Mouse (Mus musculus) cerebellum, adult 2 months (tissue): ENCODE results near the gene Fbxo10. TPM values are rescaled to one million over a fixed set of nuclear protein-coding genes. Genes with fewer than 3 reads are reported as not detected.
A peak's percentile ranks its signal among the peaks of the same experiment; 100 is the strongest.
"Not testable (repeated sequence)": the region's sequence is repeated elsewhere in the genome, so short reads cannot be mapped to it uniquely, and the experiment has no call there.

Experiments used
- DNase-seq, 2 experiments: peaks; one replicate each; pipeline ENCODE4 v3.0.0; 2021
- H3K27ac ChIP-seq: fragments of 200-500 bp; 2 replicates; pipeline ENCODE4 v1.5.1; 2012; ENCODE audit warnings: low read length, control low read depth, inconsistent platforms; ENCODE audit not compliant: insufficient read depth
- H3K27me3 ChIP-seq: fragments of 200-500 bp; 2 replicates; pipeline ENCODE4 v1.6.1; 2012; ENCODE audit warnings: inconsistent platforms, mild to moderate bottlenecking, low read length, moderate library complexity; ENCODE audit not compliant: control insufficient read depth, insufficient read depth
- H3K4me1 ChIP-seq: fragments of 200-500 bp; 2 replicates; pipeline ENCODE4 v1.6.1; 2011; ENCODE audit warnings: low read length; ENCODE audit not compliant: control insufficient read depth, insufficient read depth
- H3K4me3 ChIP-seq: fragments of 200-500 bp; replicated peaks from 2 replicates; pipeline ENCODE3; 2011; ENCODE audit warnings: mild to moderate bottlenecking, low read depth, low read length, control low read depth; ENCODE audit not compliant: insufficient read depth
- CTCF ChIP-seq: fragments of 200-500 bp; IDR thresholded peaks from 2 replicates; pipeline ENCODE4 v1.5.1; 2011; ENCODE audit warnings: low read depth, mild to moderate bottlenecking, control low read depth, low read length, moderate library complexity, borderline replicate concordance; ENCODE audit not compliant: insufficient read depth
- POLR2A ChIP-seq: fragments of 200-500 bp; IDR thresholded peaks from 2 replicates; pipeline ENCODE4 v1.6.1; 2011; ENCODE audit warnings: low read length, control low read depth, borderline replicate concordance; ENCODE audit not compliant: insufficient read depth
- WGBS: fragments of 180-500 bp; shearing (Covaris S2); methylation state at CpG from one replicate; pipeline ENCODE4 v1.1.7; 2018; 5-methylcytosine and 5-hydroxymethylcytosine counted together
- polyA plus RNA-seq: library from polyadenylated mRNA; depleted of rRNA; stranded (reverse); fragments of >200 nt; gene quantifications from 2 replicates; pipeline ENCODE4 v1.2.3, GENCODE M21; 2012

Gene Fbxo10
- polyA plus RNA-seq, 1 experiment, result 18.6 TPM

DNA sequence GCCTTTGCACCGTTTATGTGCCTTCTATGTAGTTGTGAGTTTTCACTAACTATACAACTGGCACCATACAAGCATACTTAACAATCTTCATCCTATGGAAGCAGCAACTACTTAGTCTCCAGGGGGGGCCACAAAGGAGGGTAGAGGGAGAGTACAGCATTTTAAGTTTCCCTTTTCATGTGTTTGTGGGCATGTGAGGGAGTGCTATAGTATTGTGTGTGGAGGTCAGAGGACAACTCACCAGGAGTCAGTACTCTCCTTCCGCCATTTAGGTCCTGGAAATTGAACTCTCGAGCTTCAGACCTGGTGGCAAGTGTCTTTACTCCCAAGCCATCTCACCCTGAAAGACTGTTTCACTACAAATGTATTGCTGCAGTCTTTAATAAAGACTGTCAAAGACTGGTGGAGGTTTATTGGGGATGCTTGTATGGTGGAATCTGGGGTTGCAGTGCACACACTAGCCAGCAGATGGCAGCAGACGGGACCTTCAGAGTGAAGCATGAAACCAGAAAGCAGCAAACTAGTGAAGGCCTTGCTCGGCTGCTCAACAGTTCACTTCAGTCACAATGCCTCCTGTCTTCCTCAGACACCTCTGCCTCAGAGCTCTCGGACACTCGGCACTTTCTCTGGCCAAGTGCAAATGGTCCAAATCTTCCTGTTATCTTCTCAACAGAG, 12.9 kb upstream of the Fbxo10 start:
- WGBS, result 25% methylated on average over 7 of the region's 7 CpGs
- H3K27ac ChIP-seq, result no peak overlapping the region
- H3K4me1 ChIP-seq, result no peaks in the 10 kb centered on the region
- peak; percentile 47 to 68 for DNase-seq
- no peak overlapping the region for H3K4me3 ChIP-seq
- no peak for TF ChIP-seq POLR2A
- peak; percentile 92 for TF ChIP-seq CTCF
- H3K27me3 ChIP-seq, result no peaks in the 10 kb centered on the region; the same call in 1 of the 2 replicates

DNA sequence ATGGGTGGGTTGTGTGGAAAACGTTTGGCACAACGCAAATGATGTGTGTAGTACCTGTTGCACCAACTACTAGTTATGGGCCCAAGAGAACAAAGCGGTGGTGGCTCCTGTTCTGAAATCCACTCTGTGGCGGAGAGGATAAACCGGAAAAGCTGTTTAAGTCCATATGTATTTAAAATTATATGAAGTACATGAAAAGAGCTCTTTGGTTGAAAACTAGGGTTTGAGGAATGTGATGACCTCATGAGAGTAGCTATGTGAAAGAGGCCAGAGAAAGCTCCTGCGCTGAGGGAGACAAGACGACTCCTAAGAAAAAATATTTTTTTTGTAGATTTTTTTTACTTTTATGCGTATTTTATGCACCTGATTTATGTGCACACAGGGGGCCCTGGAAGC, 489 bp upstream of the Fbxo10 start:
- H3K4me1 ChIP-seq, result 0 out of 2 replicates have a peak, but pooled peaks cover 3% of the 10 kb centered on the region
- DNase-seq, result no peak
- TF ChIP-seq POLR2A, result no peak
- TF ChIP-seq CTCF, result no peak
- no peak overlapping the region for H3K27ac ChIP-seq
- WGBS, result 37% methylated on average over 8 of the region's 8 CpGs
- H3K4me3 ChIP-seq, result peak overlapping the region; percentile 67
- no peaks in the 10 kb centered on the region for H3K27me3 ChIP-seq

DNA sequence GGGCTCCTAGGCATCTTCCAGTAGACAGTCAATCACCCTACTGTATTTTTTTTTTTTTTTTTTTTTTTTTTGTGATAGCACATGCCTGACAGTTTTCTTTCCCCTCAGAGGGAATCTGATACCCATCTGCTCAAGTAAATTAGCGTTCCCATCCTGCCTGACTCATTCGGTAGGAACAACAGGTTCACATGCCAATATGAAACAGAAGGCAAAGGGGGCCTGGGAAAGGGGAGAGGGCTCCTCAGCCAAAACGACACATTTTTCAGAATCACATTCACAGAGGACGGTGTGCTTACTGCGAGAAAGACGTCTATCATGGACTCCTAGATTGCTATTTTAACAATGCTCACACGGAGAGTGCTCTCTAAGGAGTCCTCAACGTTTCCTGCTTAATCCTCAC, 917 bp downstream of the Fbxo10 start:
- H3K4me3 ChIP-seq, result peak overlapping the region; percentile 67
- TF ChIP-seq CTCF, result no peak
- no peak for TF ChIP-seq POLR2A
- no peaks in the 10 kb centered on the region for H3K27me3 ChIP-seq
- peak; percentile 22 to 23 for DNase-seq
- no peak overlapping the region for H3K27ac ChIP-seq
- whole genome bisulfite sequencing, result 2% methylated on average over 8 of the region's 8 CpGs
- H3K4me1 ChIP-seq, result 0 out of 2 replicates have a peak, but pooled peaks cover 3% of the 10 kb centered on the region

DNA sequence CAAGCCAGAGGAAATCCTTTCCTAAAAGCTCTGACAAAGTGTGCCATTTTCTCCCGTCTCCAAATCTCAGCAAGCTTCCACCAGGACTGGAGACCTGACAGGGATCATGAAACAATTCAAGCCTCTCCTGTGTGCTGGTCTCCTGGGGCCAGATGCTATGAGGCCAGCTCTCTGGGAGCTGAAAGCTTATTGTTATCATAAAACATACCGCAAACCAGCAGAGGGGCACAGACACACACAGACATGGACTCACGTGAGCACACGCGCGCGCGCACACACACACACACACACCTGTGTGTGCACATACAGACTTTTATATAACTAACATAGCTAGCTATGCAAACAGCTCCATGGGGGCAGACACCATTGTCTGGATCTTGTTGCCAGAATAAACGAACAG, 1.5 kb downstream of the Fbxo10 start:
- WGBS, result 60% methylated on average over 9 of the region's 9 CpGs
- DNase-seq, result no peak

DNA sequence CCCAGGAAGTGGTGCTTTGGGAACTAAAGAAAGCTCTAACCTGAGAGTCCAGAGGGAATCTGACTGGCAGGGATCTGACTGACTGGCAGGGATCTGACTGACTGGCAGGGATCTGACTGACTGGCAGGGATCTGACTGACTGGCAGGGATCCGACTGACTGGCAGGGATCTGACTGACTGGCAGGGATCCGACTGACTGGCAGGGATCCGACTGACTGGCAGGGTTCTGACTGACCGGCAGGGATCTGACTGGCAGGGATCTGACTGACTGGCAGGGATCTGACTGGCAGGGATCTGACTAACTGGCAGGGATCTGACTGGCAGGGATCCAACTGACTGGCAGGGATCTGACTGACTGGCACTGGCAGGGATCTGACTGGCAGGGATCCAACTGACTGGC, 3.4 kb downstream of the Fbxo10 start:
- H3K27me3 ChIP-seq, H3K4me3 ChIP-seq, H3K27ac ChIP-seq, H3K4me1 ChIP-seq: not testable (repeated sequence)
- DNase-seq, result peak; percentile 67 to 72
- WGBS, result 10% methylated on average over 4 of the region's 4 CpGs

More for the DNA sequence above, 1.5 kb downstream of the Fbxo10 start:
- Histone ChIP-seq H3K4me1 (0 out of 2 replicates have a peak, but pooled peaks cover 3% of the 10 kb centered on the region), H3K27me3 (no peaks in the 10 kb centered on the region), H3K4me3 (peak overlapping the region; percentile 26), H3K27ac (no peak overlapping the region)
- no peak for TF ChIP-seq POLR2A
- no peak for TF ChIP-seq CTCF

DNA sequence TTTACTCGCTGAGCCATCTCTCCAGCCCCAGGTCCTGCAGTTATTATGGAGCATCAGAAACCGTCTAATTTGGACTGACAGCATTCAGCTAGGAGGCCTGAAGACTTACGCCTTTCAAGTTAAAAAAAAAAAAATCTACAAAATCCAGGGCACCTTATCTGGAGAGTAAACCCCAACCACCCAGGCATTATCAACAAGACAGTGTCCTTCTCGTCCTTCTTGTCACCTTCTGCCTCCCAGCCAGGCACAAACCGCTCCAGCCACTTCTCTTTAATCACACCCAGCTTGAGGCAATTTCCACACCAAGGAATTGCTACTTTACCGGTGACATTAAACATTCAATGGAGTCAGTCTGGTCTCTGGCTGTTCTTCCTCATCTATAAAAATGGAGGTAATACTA, 10.9 kb downstream of the Fbxo10 start:
- 92% methylated on average over 6 of the region's 6 CpGs for WGBS
- H3K4me3 ChIP-seq, result no peak overlapping the region

DNA sequence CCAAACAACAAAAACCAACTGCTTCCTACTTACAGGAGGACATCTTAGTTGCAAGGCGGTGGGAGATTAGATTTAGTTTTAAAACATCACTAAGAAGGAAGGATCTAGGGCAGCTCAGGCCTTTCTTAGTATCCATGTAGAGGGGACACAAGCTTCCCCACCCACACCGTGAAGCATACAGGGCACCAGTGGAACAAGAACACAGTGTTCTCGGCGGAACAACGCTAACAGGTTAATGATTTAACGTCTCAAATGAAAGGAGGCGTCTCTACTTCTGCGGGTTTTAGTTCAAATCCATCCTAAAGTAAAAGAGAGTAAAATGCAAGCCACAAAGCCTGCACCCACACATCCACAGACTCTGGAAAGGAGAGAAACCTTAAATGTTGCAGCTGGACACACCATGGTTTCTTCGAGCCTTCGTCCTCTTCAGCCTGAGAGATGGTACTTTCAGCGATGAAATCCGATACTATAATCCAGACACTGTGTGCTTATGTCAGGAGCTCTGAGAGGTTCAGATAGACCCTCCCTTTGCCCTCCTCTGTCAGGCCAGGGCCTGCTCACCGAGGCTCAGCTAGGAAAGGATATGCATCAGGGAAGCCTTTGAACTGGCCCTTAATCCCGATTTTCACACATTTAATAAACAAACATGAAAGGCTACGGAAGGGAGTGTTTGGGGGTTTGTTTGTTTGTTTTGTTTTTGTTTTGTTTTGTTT, 12.0 kb downstream of the Fbxo10 start:
- Histone ChIP-seq H3K4me3 (no peak overlapping the region), H3K4me1 (peaks cover 4% of the 10 kb centered on the region), H3K27me3 (no peaks in the 10 kb centered on the region), H3K27ac (no peak overlapping the region)
- no peak for DNase-seq
- TF ChIP-seq POLR2A (no peak), CTCF (no peak)
- 88% methylated on average over 15 of the region's 15 CpGs for WGBS

More for the DNA sequence above, 10.9 kb downstream of the Fbxo10 start:
- H3K27ac ChIP-seq, result no peak overlapping the region
- DNase-seq, result no peak
- H3K27me3 ChIP-seq, result no peaks in the 10 kb centered on the region
- TF ChIP-seq CTCF (no peak), POLR2A (no peak)
- peaks cover 4% of the 10 kb centered on the region for H3K4me1 ChIP-seq

DNA sequence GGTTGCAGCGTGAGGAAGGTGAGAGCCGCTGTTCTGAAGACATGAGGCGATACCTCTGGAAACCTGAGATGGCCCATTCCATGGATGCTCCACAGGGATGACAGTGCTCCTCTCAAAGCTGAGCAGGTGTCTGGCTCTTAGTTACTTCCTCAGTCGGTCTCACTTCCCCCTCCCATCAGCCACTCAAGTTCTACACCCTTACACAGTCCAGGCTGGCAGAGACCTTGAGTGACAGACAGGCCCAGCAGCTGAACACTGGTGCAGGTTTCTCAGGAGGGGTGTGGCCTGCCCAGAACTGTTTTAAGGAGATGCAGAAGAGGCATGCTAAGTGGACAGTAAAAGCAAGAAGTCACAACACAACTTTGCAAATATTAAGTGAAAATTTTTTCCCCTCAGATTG, 16.7 kb downstream of the Fbxo10 start:
- Histone ChIP-seq H3K4me3 (no peak overlapping the region), H3K27ac (no peak overlapping the region), H3K4me1 (peaks cover 4% of the 10 kb centered on the region), H3K27me3 (no peaks in the 10 kb centered on the region)
- 84% methylated on average over 4 of the region's 4 CpGs for WGBS
- no peak for TF ChIP-seq POLR2A
- no peak for TF ChIP-seq CTCF
- DNase-seq, result no peak
